Mouse (Mus musculus) cerebellum, adult 8-10 months (tissue): ENCODE data around the gene Hebp2.

Experiments
- DNase-seq: peaks from one replicate; pipeline ENCODE4 v3.0.0; 2022

Hebp2 gene

GRCm38 (mm10) chr10:18508586-18508985 lies 37.3 kb downstream of the Hebp2 start:
- no peak for DNase-seq

GRCm38 (mm10) chr10:18507869-18508473 lies 37.9 kb downstream of the Hebp2 start:
- DNase-seq: no peak

- DNase-seq: no peak
These were observed 39.4 kb downstream of the Hebp2 start for GRCm38 (mm10) chr10:18506501-18506946.

- DNase-seq: no peak
These were observed 40.2 kb downstream of the Hebp2 start for GRCm38 (mm10) chr10:18505690-18506089.

GRCm38 (mm10) chr10:18501997-18502396 lies 43.9 kb downstream of the Hebp2 start:
- no peak for DNase-seq

- DNase-seq: no peak
These were observed 48.8 kb downstream of the Hebp2 start for GRCm38 (mm10) chr10:18497066-18497465.

GRCm38 (mm10) chr10:18494249-18494648 lies 51.6 kb downstream of the Hebp2 start:
- DNase-seq: no peak

- DNase-seq: no peak
These were observed 52.6 kb downstream of the Hebp2 start for GRCm38 (mm10) chr10:18493010-18493894.

GRCm38 (mm10) chr10:18491952-18492351 lies 53.9 kb downstream of the Hebp2 start:
- DNase-seq: no peak

- no peak for DNase-seq
These were observed 55.9 kb downstream of the Hebp2 start for GRCm38 (mm10) chr10:18489936-18490335.
